Mouse (Mus musculus): ENCODE measurements at regions not wholly inside any gene's neighbourhood (a gene's known extent, or its start where the extent isn't known, plus 50 kb on each side); places are given as distances from the start of the nearest gene placed in this dataset.

- H3K4me2 ChIP-seq (replicated peaks) = no peak overlapping the region
- H3K9me3 ChIP-seq = no peaks in the 10 kb centered on the region
- H3K4me1 ChIP-seq (replicated peaks) = no peaks in the 10 kb centered on the region
- no peak overlapping the region for H3K9ac ChIP-seq
- H3K4me3 ChIP-seq (replicated peaks) = no peak overlapping the region
- H3K36me3 ChIP-seq = no peaks in the 10 kb centered on the region
- peak; percentile 60; the same call in 1 of the 2 replicates for ATAC-seq
- H3K27me3 ChIP-seq (replicated peaks) = no peaks in the 10 kb centered on the region
- 34% methylated on average over 4 of the region's 4 CpGs for WGBS
- H3K27ac ChIP-seq = no peak overlapping the region
These were observed 53.9 kb upstream of the Cdkn3 start for GRCm38 (mm10) chr14:46706462-46706861.

GRCm38 (mm10) chr14:46704316-46704751 lies 56.0 kb upstream of the Cdkn3 start:
- Histone ChIP-seq H3K4me1 (replicated peaks) (no peaks in the 10 kb centered on the region), H3K4me3 (replicated peaks) (peak overlapping the region; percentile 13; the same call in 1 of the 2 replicates), H3K9me3 (no peaks in the 10 kb centered on the region), H3K27ac (no peak overlapping the region), H3K9ac (peak overlapping the region; percentile 14; the same call in 1 of the 2 replicates), H3K27me3 (replicated peaks) (no peaks in the 10 kb centered on the region), H3K36me3 (no peaks in the 10 kb centered on the region), H3K4me2 (replicated peaks) (peak overlapping the region; percentile 46)
- ATAC-seq = peak; percentile 75
- WGBS = 23% methylated on average over 9 of the region's 9 CpGs

GRCm38 (mm10) chr14:46702669-46703435 lies 57.5 kb upstream of the Cdkn3 start:
- ATAC-seq = no peak; the same call in 1 of the 2 replicates
- Histone ChIP-seq H3K27me3 (replicated peaks) (no peaks in the 10 kb centered on the region), H3K9me3 (no peaks in the 10 kb centered on the region), H3K4me3 (replicated peaks) (no peak overlapping the region), H3K36me3 (no peaks in the 10 kb centered on the region), H3K4me1 (replicated peaks) (no peaks in the 10 kb centered on the region), H3K9ac (no peak overlapping the region), H3K4me2 (replicated peaks) (no peak overlapping the region), H3K27ac (no peak overlapping the region)
- WGBS = 37% methylated on average over 17 of the region's 17 CpGs

GRCm38 (mm10) chr14:46692571-46692970 lies 67.8 kb upstream of the Cdkn3 start:
- Histone ChIP-seq H3K27ac (no peak overlapping the region), H3K4me1 (replicated peaks) (no peaks in the 10 kb centered on the region; the same call in 1 of the 2 replicates), H3K9ac (no peak overlapping the region), H3K4me3 (replicated peaks) (no peak overlapping the region), H3K27me3 (replicated peaks) (no peaks in the 10 kb centered on the region), H3K4me2 (replicated peaks) (no peak overlapping the region), H3K9me3 (no peaks in the 10 kb centered on the region), H3K36me3 (no peaks in the 10 kb centered on the region)
- ATAC-seq = peak; percentile 26; the same call in 1 of the 2 replicates
- WGBS = 91% methylated on average over 7 of the region's 7 CpGs

- Histone ChIP-seq H3K36me3 (no peaks in the 10 kb centered on the region), H3K27ac (no peak overlapping the region), H3K4me3 (replicated peaks) (no peak overlapping the region), H3K9ac (no peak overlapping the region), H3K4me1 (replicated peaks) (no peaks in the 10 kb centered on the region; the same call in 1 of the 2 replicates), H3K9me3 (no peaks in the 10 kb centered on the region), H3K27me3 (replicated peaks) (no peaks in the 10 kb centered on the region), H3K4me2 (replicated peaks) (no peak overlapping the region)
- WGBS = 94% methylated on average over 2 of the region's 2 CpGs
- ATAC-seq = peak; percentile 85
These were observed 68.3 kb upstream of the Cdkn3 start for GRCm38 (mm10) chr14:46692067-46692466.

- no peak overlapping the region for H3K4me2 ChIP-seq (replicated peaks)
- H3K4me1 ChIP-seq (replicated peaks) = no peaks in the 10 kb centered on the region
- H3K4me3 ChIP-seq (replicated peaks) = no peak overlapping the region
- H3K27me3 ChIP-seq (replicated peaks) = no peaks in the 10 kb centered on the region; the same call in 1 of the 2 replicates
- no peaks in the 10 kb centered on the region for H3K9me3 ChIP-seq
- H3K36me3 ChIP-seq = no peaks in the 10 kb centered on the region
- 72% methylated on average over 6 of the region's 6 CpGs for WGBS
- H3K27ac ChIP-seq = no peak overlapping the region
- ATAC-seq = no peak
- H3K9ac ChIP-seq = no peak overlapping the region
These were observed 77.6 kb upstream of the Cdkn3 start for GRCm38 (mm10) chr14:46682728-46683127.

GRCm38 (mm10) chr14:46678935-46679334 lies 81.4 kb upstream of the Cdkn3 start:
- 52% methylated on average over 4 of the region's 4 CpGs for WGBS
- Histone ChIP-seq H3K27ac (no peak overlapping the region), H3K9me3 (no peaks in the 10 kb centered on the region), H3K4me3 (replicated peaks) (no peak overlapping the region), H3K27me3 (replicated peaks) (no peaks in the 10 kb centered on the region; the same call in 1 of the 2 replicates), H3K36me3 (no peaks in the 10 kb centered on the region), H3K4me1 (replicated peaks) (no peaks in the 10 kb centered on the region), H3K9ac (no peak overlapping the region), H3K4me2 (replicated peaks) (no peak overlapping the region)
- no peak for ATAC-seq

- 89% methylated on average over 9 of the region's 9 CpGs for whole genome bisulfite sequencing
- Histone ChIP-seq H3K9me3 (no peaks in the 10 kb centered on the region), H3K4me2 (replicated peaks) (no peak overlapping the region), H3K4me3 (replicated peaks) (no peak overlapping the region), H3K27me3 (replicated peaks) (no peaks in the 10 kb centered on the region), H3K9ac (no peak overlapping the region), H3K36me3 (no peaks in the 10 kb centered on the region), H3K27ac (no peak overlapping the region), H3K4me1 (replicated peaks) (no peaks in the 10 kb centered on the region)
- no peak for ATAC-seq
These were observed 88.7 kb upstream of the Cdkn3 start for GRCm38 (mm10) chr14:46671482-46672225.

- H3K36me3 ChIP-seq = no peaks in the 10 kb centered on the region
- H3K9me3 ChIP-seq = no peaks in the 10 kb centered on the region
- no peak for ATAC-seq
- no peak overlapping the region for H3K27ac ChIP-seq
- no peaks in the 10 kb centered on the region for H3K27me3 ChIP-seq (replicated peaks)
- no peaks in the 10 kb centered on the region for H3K4me1 ChIP-seq (replicated peaks)
- H3K4me2 ChIP-seq (replicated peaks) = no peak overlapping the region
- H3K4me3 ChIP-seq (replicated peaks) = no peak overlapping the region
- WGBS = 97% methylated on average over 2 of the region's 2 CpGs
- H3K9ac ChIP-seq = no peak overlapping the region
These were observed 89.3 kb upstream of the Cdkn3 start for GRCm38 (mm10) chr14:46671062-46671461.

- Histone ChIP-seq H3K27me3 (replicated peaks) (no peaks in the 10 kb centered on the region), H3K9ac (no peak overlapping the region), H3K9me3 (no peaks in the 10 kb centered on the region), H3K4me3 (replicated peaks) (no peak overlapping the region), H3K27ac (no peak overlapping the region), H3K4me1 (replicated peaks) (no peaks in the 10 kb centered on the region), H3K36me3 (no peaks in the 10 kb centered on the region), H3K4me2 (replicated peaks) (no peak overlapping the region)
- WGBS = 70% methylated on average over 20 of the region's 20 CpGs
- no peak for ATAC-seq
These were observed 89.9 kb upstream of the Cdkn3 start for GRCm38 (mm10) chr14:46670221-46671046.

- no peak for ATAC-seq
- no peak overlapping the region for H3K27ac ChIP-seq
- 85% methylated on average over 3 of the region's 3 CpGs for WGBS
These were observed 92.1 kb upstream of the Cdkn3 start for GRCm38 (mm10) chr14:46668275-46668674.

GRCm38 (mm10) chr14:46664305-46664704 lies 96.0 kb upstream of the Cdkn3 start:
- H3K36me3 ChIP-seq = no peaks in the 10 kb centered on the region
- 60% methylated on average over 6 of the region's 6 CpGs for WGBS
- ATAC-seq = peak; percentile 87
- H3K4me3 ChIP-seq (replicated peaks) = no peak overlapping the region
- H3K27ac ChIP-seq = no peak overlapping the region
- H3K27me3 ChIP-seq (replicated peaks) = no peaks in the 10 kb centered on the region
- no peak overlapping the region for H3K4me2 ChIP-seq (replicated peaks)
- H3K9ac ChIP-seq = no peak overlapping the region
- H3K4me1 ChIP-seq (replicated peaks) = peaks cover 8% of the 10 kb centered on the region
- no peaks in the 10 kb centered on the region for H3K9me3 ChIP-seq

More at GRCm38 (mm10) chr14:46668275-46668674, 92.1 kb upstream of the Cdkn3 start:
- Histone ChIP-seq H3K4me3 (replicated peaks) (no peak overlapping the region), H3K4me1 (replicated peaks) (no peaks in the 10 kb centered on the region), H3K9ac (no peak overlapping the region), H3K9me3 (no peaks in the 10 kb centered on the region), H3K27me3 (replicated peaks) (no peaks in the 10 kb centered on the region), H3K36me3 (no peaks in the 10 kb centered on the region), H3K4me2 (replicated peaks) (no peak overlapping the region)

Data from intestine, embryonic 15.5 days (tissue).